Mouse (Mus musculus) forebrain, embryonic 10.5 days (tissue): Measurements from ENCODE around the gene Smyd3. TPM values are rescaled to one million over a fixed set of nuclear protein-coding genes. Genes with fewer than 3 reads are reported as not detected.
A peak's percentile ranks its signal among the peaks of the same experiment; 100 is the strongest.

Source experiments
- DNase-seq: peaks from one replicate; pipeline ENCODE4 v3.0.0-alpha.2; 2017; ENCODE audit warnings: low spot score; ENCODE audit errors: extremely low spot score
- H3K27ac ChIP-seq: fragments of 300-500 bp; sonication (generic); 2 replicates; pipeline ENCODE4 v1.5.1; 2016; ENCODE audit warnings: mild to moderate bottlenecking
- H3K27me3 ChIP-seq: fragments of 300-500 bp; sonication (generic); 2 replicates; pipeline ENCODE4 v1.6.1; 2016; ENCODE audit warnings: mild to moderate bottlenecking; ENCODE audit not compliant: poor library complexity, severe bottlenecking
- H3K36me3 ChIP-seq: fragments of 300-500 bp; sonication (generic); replicated peaks from 2 replicates; pipeline ENCODE4 v1.6.1; 2016; ENCODE audit warnings: mild to moderate bottlenecking, moderate library complexity
- H3K4me1 ChIP-seq: fragments of 300-500 bp; sonication (generic); 2 replicates; pipeline ENCODE4 v1.6.1; 2016
- H3K4me3 ChIP-seq: fragments of 300-500 bp; sonication (generic); 2 replicates; pipeline ENCODE4 v1.5.1; 2016; ENCODE audit warnings: mild to moderate bottlenecking, moderate library complexity
- H3K9me3 ChIP-seq: fragments of 300-500 bp; sonication (generic); 2 replicates; pipeline ENCODE4 v1.6.1; 2016; ENCODE audit warnings: mild to moderate bottlenecking, moderate library complexity
- WGBS: fragments of 180-500 bp; shearing (Covaris S2); methylation state at CpG from one replicate; pipeline ENCODE4 v1.1.7; 2016; 5-methylcytosine and 5-hydroxymethylcytosine counted together
- polyA plus RNA-seq: library from polyadenylated mRNA; unstranded; fragments of >200 nt; fragmentation: Nextera tagmentation; extraction: Ambion mirVana; gene quantifications from 2 replicates; pipeline ENCODE4 v1.2.1, GENCODE M21; 2016

Gene Smyd3
- polyA plus RNA-seq, 1 experiment from 2014 or later: 18.0 TPM

- peaks cover 16% of the 10 kb centered on the region for H3K4me1 ChIP-seq
- peaks cover 46% of the 10 kb centered on the region for H3K27me3 ChIP-seq
- peaks cover 22% of the 10 kb centered on the region for H3K36me3 ChIP-seq
- 0 out of 2 replicates have a peak overlapping the region, but pooled peaks have one; percentile 6 for H3K27ac ChIP-seq
- 52% methylated on average over 12 of the region's 12 CpGs for WGBS
- H3K4me3 ChIP-seq: no peak overlapping the region
- no peak for DNase-seq
- H3K9me3 ChIP-seq: no peaks in the 10 kb centered on the region
Observed at GRCm38 (mm10) chr1:178915056-178915455, 602.8 kb downstream of the Smyd3 start.

- 76% methylated on average over 6 of the region's 6 CpGs for WGBS
- H3K4me3 ChIP-seq: no peak overlapping the region
- peaks cover 22% of the 10 kb centered on the region for H3K36me3 ChIP-seq
- no peak overlapping the region for H3K27ac ChIP-seq
- peaks cover 16% of the 10 kb centered on the region for H3K4me1 ChIP-seq
- DNase-seq: no peak
- H3K9me3 ChIP-seq: no peaks in the 10 kb centered on the region
- peaks cover 39% of the 10 kb centered on the region for H3K27me3 ChIP-seq
Observed at GRCm38 (mm10) chr1:178912936-178913716, 604.7 kb downstream of the Smyd3 start.

GRCm38 (mm10) chr1:178910951-178911350, 606.9 kb downstream of the Smyd3 start:
- peaks cover 17% of the 10 kb centered on the region for H3K27me3 ChIP-seq
- H3K9me3 ChIP-seq: no peaks in the 10 kb centered on the region
- DNase-seq: no peak
- no peak overlapping the region for H3K27ac ChIP-seq
- 87% methylated on average over 14 of the region's 14 CpGs for WGBS
- peaks cover 4% of the 10 kb centered on the region; the same call in 1 of the 2 replicates for H3K36me3 ChIP-seq
- H3K4me3 ChIP-seq: no peak overlapping the region
- peaks cover 7% of the 10 kb centered on the region; the same call in 1 of the 2 replicates for H3K4me1 ChIP-seq

Other genes with a start within 250 kb of the Smyd3 start
- gene Tfb2m, start 28.2 kb upstream of the Smyd3 start, polyA plus RNA-seq: 22.9 and 27.2 TPM in 2 replicates
- gene Cnst, start 28.3 kb upstream of the Smyd3 start, polyA plus RNA-seq: 17.4 and 18.5 TPM in 2 replicates
- gene Sccpdh, start 150.2 kb upstream of the Smyd3 start, polyA plus RNA-seq: 67.8 and 70.1 TPM in 2 replicates
- gene Kif28, start 227.2 kb upstream of the Smyd3 start, polyA plus RNA-seq: not detected in 2 replicates